12 mouse cellular contexts compared by ENCODE assay signal in genomic region chr4:106426286-106426685, GRCm38 (mm10). TPM values are rescaled to one million over a fixed set of nuclear protein-coding genes. Genes with fewer than 3 reads are reported as not detected.
DNase-seq lines count a peak whose midpoint lies in the region; ATAC-seq and TF ChIP-seq lines count a peak whose summit lies in the region.
"Had no signal": no experiment of that assay in that cellular context is flagged by ENCODE, and none has a peak within 500 bp of the region (broad histone marks: within the 10 kb centered on the region; RNA-seq: fewer than 3 reads in every experiment).

No protein-coding gene starts in this region.

- 61% methylated on average over 5 of the region's 5 CpGs for WGBS in kidney, embryonic 16.5 days
- WGBS in forebrain, embryonic 11.5 days: 72% methylated on average over 5 of the region's 5 CpGs
- WGBS in cerebellum, adult 2 months: 64% methylated on average over 5 of the region's 5 CpGs

- no peak for TF ChIP-seq POLR2A in testis, adult 2 months (IDR thresholded peaks at IDR 0.05; ENCODE audit: control insufficient read depth, low read depth, low read length)
- TF ChIP-seq POLR2A in cerebellum, adult 2 months (IDR thresholded peaks at IDR 0.05; ENCODE audit: borderline replicate concordance, insufficient read depth, low read length): no peak

- H3K4me2 ChIP-seq in kidney, embryonic 16.5 days (replicated peaks; ENCODE audit: low read depth, low read length): no peak overlapping the region
- H3K4me2 ChIP-seq in forebrain, embryonic 11.5 days (ENCODE audit: low read depth, low read length, severe bottlenecking): no peak overlapping the region

- TF ChIP-seq CTCF in testis, adult 2 months (IDR thresholded peaks at IDR 0.05; ENCODE audit: control insufficient read depth, insufficient read depth, insufficient replicate concordance, low read depth, low read length): peak; percentile 28; the same call in 1 of the 2 replicates
- TF ChIP-seq CTCF in cerebellum, adult 2 months (IDR thresholded peaks at IDR 0.05; ENCODE audit: borderline replicate concordance, insufficient read depth, low read depth, low read length): no peak

- H3K9me3 ChIP-seq in kidney, embryonic 16.5 days (ENCODE audit: low read length): no peaks in the 10 kb centered on the region
- no peaks in the 10 kb centered on the region for H3K9me3 ChIP-seq in forebrain, embryonic 11.5 days (ENCODE audit: control insufficient read depth, low read length)

- DNase-seq in embryo, embryonic 10 days (ENCODE audit: low spot score): peak; percentile 34
- DNase-seq in embryo, embryonic 9.5 days (ENCODE audit: extremely low spot score): no peak
- peak; percentile 29 to 55 for DNase-seq in kidney, postnatal 4 days
- no peak for DNase-seq in testis, postnatal 14 days (ENCODE audit: low spot score)
- no peak for DNase-seq in forebrain, embryonic 11.5 days (ENCODE audit: low spot score)
- no peak for DNase-seq in cerebellum, adult 2 months
- DNase-seq: cerebellum, postnatal 36 days; gastrocnemius, postnatal 10 days; layer of hippocampus, adult 9-11 months; lung, postnatal 14 days had no signal

- H3K4me1 ChIP-seq in kidney, embryonic 16.5 days (ENCODE audit: insufficient read depth, low read length): no peaks in the 10 kb centered on the region
- no peaks in the 10 kb centered on the region for H3K4me1 ChIP-seq in testis, adult 2 months (ENCODE audit: control insufficient read depth, insufficient read depth, low read length)
- H3K4me1 ChIP-seq in forebrain, embryonic 11.5 days (replicated peaks; ENCODE audit: control insufficient read depth, insufficient read depth, low read length): no peaks in the 10 kb centered on the region
- H3K4me1 ChIP-seq in cerebellum, adult 2 months (ENCODE audit: control insufficient read depth, insufficient read depth, low read length): no peaks in the 10 kb centered on the region

- H3K36me3 ChIP-seq in kidney, embryonic 16.5 days (ENCODE audit: insufficient read depth, low read length): peaks cover 54% of the 10 kb centered on the region
- H3K36me3 ChIP-seq in testis, adult 2 months (ENCODE audit: control insufficient read depth, insufficient read depth, low read length): peaks cover 4% of the 10 kb centered on the region
- H3K36me3 ChIP-seq in forebrain, embryonic 11.5 days (ENCODE audit: control insufficient read depth, insufficient read depth, low read length): peaks cover 3% of the 10 kb centered on the region; the same call in 1 of the 2 replicates

- ATAC-seq in kidney, embryonic 16.5 days (ENCODE audit: low FRiP score, low TSS enrichment): no peak
- ATAC-seq in forebrain, embryonic 11.5 days (replicated peaks; ENCODE audit: low FRiP score): no peak

- H3K4me3 ChIP-seq in kidney, embryonic 16.5 days (ENCODE audit: low read length): no peak overlapping the region
- no peak overlapping the region for H3K4me3 ChIP-seq in testis, adult 2 months (ENCODE audit: control insufficient read depth, low read depth, low read length)
- no peak overlapping the region for H3K4me3 ChIP-seq in forebrain, embryonic 11.5 days (ENCODE audit: low read depth, low read length)
- H3K4me3 ChIP-seq in cerebellum, adult 2 months (replicated peaks; ENCODE audit: insufficient read depth, low read depth, low read length): no peak overlapping the region

- no peaks in the 10 kb centered on the region for H3K27me3 ChIP-seq in kidney, embryonic 16.5 days (ENCODE audit: insufficient read depth, low read length)
- no peaks in the 10 kb centered on the region for H3K27me3 ChIP-seq in testis, adult 2 months (ENCODE audit: control insufficient read depth, insufficient read depth, low read length)
- no peaks in the 10 kb centered on the region for H3K27me3 ChIP-seq in forebrain, embryonic 11.5 days (ENCODE audit: control insufficient read depth, insufficient read depth, low read length)
- H3K27me3 ChIP-seq in cerebellum, adult 2 months (ENCODE audit: control insufficient read depth, insufficient read depth, low read length): no peaks in the 10 kb centered on the region

- H3K9ac ChIP-seq in kidney, embryonic 16.5 days (replicated peaks; ENCODE audit: low read length): no peak overlapping the region
- H3K9ac ChIP-seq in forebrain, embryonic 11.5 days (ENCODE audit: low read length): no peak overlapping the region

- H3K27ac ChIP-seq in kidney, embryonic 16.5 days (ENCODE audit: low read length): no peak overlapping the region
- H3K27ac ChIP-seq in testis, adult 2 months (ENCODE audit: control insufficient read depth, insufficient read depth, low read depth, low read length): no peak overlapping the region
- no peak overlapping the region for H3K27ac ChIP-seq in forebrain, embryonic 11.5 days (ENCODE audit: low read depth, low read length)
- no peak overlapping the region for H3K27ac ChIP-seq in cerebellum, adult 2 months (ENCODE audit: insufficient read depth, low read length)

RNA-seq across cellular contexts. Expression of gene Pcsk9, which starts 37.8 kb away (rescaled TPM):
- polyA plus RNA-seq in kidney, embryonic 16.5 days (2015; fragmentation: Nextera tagmentation; extraction: Ambion mirVana): 18.0 and 19.1 TPM in 2 replicates
- polyA plus RNA-seq in testis, adult 2 months (2012; rRNA removed): 0.04 and 0.11 TPM in 2 replicates
- polyA plus RNA-seq in forebrain, embryonic 11.5 days (2014; fragmentation: Nextera tagmentation; extraction: Ambion mirVana): 3.9 and 4.8 TPM in 2 replicates
- polyA plus RNA-seq in cerebellum, adult 2 months (2012; rRNA removed): 0.33 and 0.34 TPM in 2 replicates

Comparison
In these comparisons a context has a peak if more than half of its experiments do, and no peak if none do; other contexts are left out.
1. DNase-seq: peak in embryo, embryonic 10 days (single experiment) and kidney, postnatal 4 days (2 of 2); none in embryo, embryonic 9.5 days (single experiment), testis, postnatal 14 days (single experiment), forebrain, embryonic 11.5 days (single experiment) and cerebellum, adult 2 months (0 of 2).